28 mouse cellular contexts compared by ENCODE assay signal in genomic region chr9:35482014-35482898, GRCm38 (mm10). TPM values are rescaled to one million over a fixed set of nuclear protein-coding genes. Genes with fewer than 3 reads are reported as not detected.
DNase-seq lines count a peak whose midpoint lies in the region; ATAC-seq and TF ChIP-seq lines count a peak whose summit lies in the region.
"Had no signal": no experiment of that assay in that cellular context is flagged by ENCODE, and none has a peak within 500 bp of the region (broad histone marks: within the 10 kb centered on the region; RNA-seq: fewer than 3 reads in every experiment).

No protein-coding gene starts in this region.

- H3K27ac ChIP-seq in embryonic facial prominence, embryonic 14.5 days (replicated peaks; ENCODE audit: low read depth, low read length) = peak overlapping the region; percentile 48; the same call in 1 of the 2 replicates
- H3K27ac ChIP-seq in embryonic facial prominence, embryonic 10.5 days (replicated peaks) = no peak overlapping the region
- no peak overlapping the region for H3K27ac ChIP-seq in heart, embryonic 14.5 days (replicated peaks in 1 of 2; ENCODE audit: control insufficient read depth in 1 of 2, insufficient read depth in 1 of 2, low read depth in 2 of 2, low read length in 2 of 2)
- H3K27ac ChIP-seq in heart, adult 2 months = no peak overlapping the region
- peak overlapping the region; percentile 75 for H3K27ac ChIP-seq in forebrain, embryonic 16.5 days (ENCODE audit: low read length)
- H3K27ac ChIP-seq: intestine, embryonic 15.5 days; stomach, postnatal 0 days had no signal

- ATAC-seq in embryonic facial prominence, embryonic 14.5 days (ENCODE audit: low read depth) = no peak
- no peak for ATAC-seq in heart, embryonic 14.5 days (ENCODE audit: insufficient number of reproducible peaks, insufficient read depth, low FRiP score, low read depth)
- ATAC-seq in forebrain, embryonic 16.5 days = peak; percentile 68
- ATAC-seq: activated CD4-positive, CD25-positive, alpha-beta regulatory T cell, adult 4 months; intestine, embryonic 15.5 days had no signal

- 58% methylated on average over 13 of the region's 13 CpGs for WGBS in embryonic facial prominence, embryonic 14.5 days
- WGBS in embryonic facial prominence, embryonic 10.5 days = 87% methylated on average over 13 of the region's 13 CpGs
- whole genome bisulfite sequencing in heart, embryonic 14.5 days = 51% methylated on average over 13 of the region's 13 CpGs
- 63% methylated on average over 13 of the region's 13 CpGs for WGBS in heart, adult 2 months
- WGBS in forebrain, embryonic 16.5 days = 22% methylated on average over 13 of the region's 13 CpGs

- TF ChIP-seq EP300 in heart, adult 2 months (IDR thresholded peaks at IDR 0.05; ENCODE audit: insufficient read depth, low read depth, low read length) = no peak

- H3K27me3 ChIP-seq in embryonic facial prominence, embryonic 14.5 days (replicated peaks; ENCODE audit: control insufficient read depth, insufficient read depth, low read length) = no peaks in the 10 kb centered on the region
- no peaks in the 10 kb centered on the region for H3K27me3 ChIP-seq in embryonic facial prominence, embryonic 10.5 days (replicated peaks; ENCODE audit: low read depth, poor library complexity, severe bottlenecking)
- H3K27me3 ChIP-seq in heart, embryonic 14.5 days (ENCODE audit: control insufficient read depth, insufficient read depth, low read length) = no peaks in the 10 kb centered on the region
- no peaks in the 10 kb centered on the region for H3K27me3 ChIP-seq in heart, adult 2 months (ENCODE audit: control insufficient read depth, insufficient read depth, low read length)
- no peaks in the 10 kb centered on the region for H3K27me3 ChIP-seq in forebrain, embryonic 16.5 days (replicated peaks; ENCODE audit: control insufficient read depth, insufficient read depth, low read length)
- H3K27me3 ChIP-seq: intestine, embryonic 15.5 days had no signal

- no peaks in the 10 kb centered on the region for H3K9me3 ChIP-seq in embryonic facial prominence, embryonic 14.5 days (ENCODE audit: control insufficient read depth, low read length)
- no peaks in the 10 kb centered on the region for H3K9me3 ChIP-seq in embryonic facial prominence, embryonic 10.5 days
- H3K9me3 ChIP-seq in heart, embryonic 14.5 days (ENCODE audit: control insufficient read depth, low read length) = no peaks in the 10 kb centered on the region
- H3K9me3 ChIP-seq in forebrain, embryonic 16.5 days (ENCODE audit: control insufficient read depth, low read length) = no peaks in the 10 kb centered on the region
- H3K9me3 ChIP-seq: intestine, embryonic 15.5 days had no signal

- H3K4me2 ChIP-seq in embryonic facial prominence, embryonic 14.5 days (ENCODE audit: low read depth, low read length) = no peak overlapping the region
- H3K4me2 ChIP-seq in heart, embryonic 14.5 days (ENCODE audit: low read length) = 0 out of 2 replicates have a peak overlapping the region, but pooled peaks have one; percentile 4
- peak overlapping the region; percentile 25 for H3K4me2 ChIP-seq in forebrain, embryonic 16.5 days (ENCODE audit: low read length)
- H3K4me2 ChIP-seq: intestine, embryonic 15.5 days; liver, embryonic 11.5 days had no signal

- H3K9ac ChIP-seq in embryonic facial prominence, embryonic 14.5 days (ENCODE audit: low read depth, low read length) = no peak overlapping the region
- H3K9ac ChIP-seq in heart, embryonic 14.5 days (ENCODE audit: low read length) = peak overlapping the region; percentile 21; the same call in 1 of the 2 replicates
- H3K9ac ChIP-seq in heart, adult 2 months (ENCODE audit: low read depth, low read length) = no peak overlapping the region
- H3K9ac ChIP-seq in forebrain, embryonic 16.5 days (replicated peaks; ENCODE audit: low read depth, low read length) = 0 out of 2 replicates have a peak overlapping the region, but pooled peaks have one; percentile 17
- H3K9ac ChIP-seq: intestine, embryonic 15.5 days had no signal

- intact Hi-C loops in heart, adult 2 months (cut with DNase I) = no loop called here
- intact Hi-C loops in left cerebral cortex, postnatal 4 days (cut with DNase I) = no loop called here
- intact Hi-C loops in left cerebral cortex, postnatal 25 days (cut with DNase I) = loop anchor here (5.0 kb wide), 1 partner anchor 40 kb away; no protein-coding TSS in a partner anchor

- peak; percentile 66 for DNase-seq in embryonic facial prominence, embryonic 14.5 days (ENCODE audit: low spot score)
- no peak for DNase-seq in embryonic facial prominence, embryonic 10.5 days (ENCODE audit: low spot score)
- DNase-seq in heart, adult 2 months = no peak
- DNase-seq in left cerebral cortex, postnatal 4 days = peak; percentile 1
- no peak for DNase-seq in left cerebral cortex, postnatal 25 days (ENCODE audit: low spot score in 2 of 2)
- no peak for DNase-seq in spleen, postnatal 4 days (ENCODE audit: low spot score in 2 of 2)
- DNase-seq: adrenal gland, postnatal 36 days; cerebellum, adult 2 months; cerebellum, postnatal 36 days; gastrocnemius, postnatal 10 days; lung, adult 18-20 months; lung, postnatal 36 days; retina, postnatal 1 day; right cerebral cortex, postnatal 4 days had no signal

- H3K4me3 ChIP-seq in embryonic facial prominence, embryonic 14.5 days (ENCODE audit: low read depth, low read length) = no peak overlapping the region
- H3K4me3 ChIP-seq in embryonic facial prominence, embryonic 10.5 days = no peak overlapping the region
- no peak overlapping the region for H3K4me3 ChIP-seq in heart, embryonic 14.5 days (ENCODE audit: control insufficient read depth in 1 of 2, insufficient read depth in 1 of 2, low read depth in 1 of 2, low read length in 2 of 2)
- H3K4me3 ChIP-seq in heart, adult 2 months = no peak overlapping the region
- no peak overlapping the region for H3K4me3 ChIP-seq in forebrain, embryonic 16.5 days (replicated peaks; ENCODE audit: low read length)
- H3K4me3 ChIP-seq: erythroblast, embryonic 14.5 days; intestine, embryonic 15.5 days had no signal

- H3K79me2 ChIP-seq in heart, adult 2 months (replicated peaks; ENCODE audit: control insufficient read depth, insufficient read depth, low read length) = no peaks in the 10 kb centered on the region

- no peak for TF ChIP-seq CTCF in heart, adult 2 months (IDR thresholded peaks at IDR 0.05)

- TF ChIP-seq POLR2A in heart, adult 2 months (IDR thresholded peaks at IDR 0.05; ENCODE audit: insufficient read depth, low read depth, low read length) = no peak

- H3K36me3 ChIP-seq in embryonic facial prominence, embryonic 14.5 days (ENCODE audit: control insufficient read depth, insufficient read depth, low read length) = peaks cover 90% of the 10 kb centered on the region
- peaks cover 93% of the 10 kb centered on the region for H3K36me3 ChIP-seq in embryonic facial prominence, embryonic 10.5 days (replicated peaks)
- peaks cover 69% of the 10 kb centered on the region for H3K36me3 ChIP-seq in heart, embryonic 14.5 days (ENCODE audit: control insufficient read depth, insufficient read depth, low read length)
- no peaks in the 10 kb centered on the region for H3K36me3 ChIP-seq in heart, adult 2 months (ENCODE audit: control insufficient read depth, insufficient read depth, low read length)
- peaks cover 20% of the 10 kb centered on the region for H3K36me3 ChIP-seq in forebrain, embryonic 16.5 days (ENCODE audit: control insufficient read depth, insufficient read depth)

- H3K4me1 ChIP-seq in embryonic facial prominence, embryonic 14.5 days (ENCODE audit: control insufficient read depth, insufficient read depth, low read length) = no peaks in the 10 kb centered on the region
- H3K4me1 ChIP-seq in embryonic facial prominence, embryonic 10.5 days = no peaks in the 10 kb centered on the region
- H3K4me1 ChIP-seq in heart, embryonic 14.5 days (ENCODE audit: control insufficient read depth in 2 of 2, insufficient read depth in 2 of 2, low read length in 2 of 2) = peaks cover 3 to 12% of the 10 kb centered on the region in 2 experiments
- no peaks in the 10 kb centered on the region for H3K4me1 ChIP-seq in heart, adult 2 months (ENCODE audit: control insufficient read depth, insufficient read depth, low read length)
- peaks cover 16% of the 10 kb centered on the region for H3K4me1 ChIP-seq in forebrain, embryonic 16.5 days (replicated peaks; ENCODE audit: control insufficient read depth, insufficient read depth, low read length)
- H3K4me1 ChIP-seq: intestine, embryonic 15.5 days had no signal

RNA-seq across cellular contexts. Expression of gene Gm1113, which starts 35.8 kb away (rescaled TPM):
- polyA plus RNA-seq in embryonic facial prominence, embryonic 14.5 days (2014; fragmentation: Nextera tagmentation; extraction: Ambion mirVana) = not detected in 2 replicates
- polyA plus RNA-seq in embryonic facial prominence, embryonic 10.5 days (2016; fragmentation: Nextera tagmentation; extraction: Ambion mirVana) = not detected in 2 replicates
- not detected in 2 replicates for polyA plus RNA-seq in heart, embryonic 14.5 days (2014; fragmentation: Nextera tagmentation; extraction: Ambion mirVana)
- total RNA-seq in heart, adult 2 months (2021) = not detected
- not detected in 2 replicates for polyA plus RNA-seq in heart, adult 2 months (2012; rRNA removed)
- not detected for total RNA-seq in left cerebral cortex, postnatal 4 days (2021)
- total RNA-seq in left cerebral cortex, postnatal 25 days (2021) = not detected
- polyA plus RNA-seq in forebrain, embryonic 16.5 days (2015; fragmentation: Nextera tagmentation; extraction: Ambion mirVana) = not detected in 2 replicates
- total RNA-seq: adrenal gland, postnatal 36 days; gastrocnemius, postnatal 10 days; heart, adult 8-10 months; layer of hippocampus, postnatal 14 days; megakaryocyte-erythroid progenitor cell, adult 5-6 weeks; monocyte, adult 5-6 weeks had no signal
- polyA plus RNA-seq: activated CD4-positive, CD25-positive, alpha-beta regulatory T cell, adult 4 months; cerebellum, adult 2 months; erythroblast, embryonic 14.5 days; hindbrain, embryonic 11.5 days; intestine, embryonic 15.5 days; kidney, embryonic 14.5 days; liver, embryonic 11.5 days; neural tube, embryonic 11.5 days; stomach, postnatal 0 days had no signal

Comparison
In these comparisons a context has a peak if more than half of its experiments do, and no peak if none do; other contexts are left out.
1. DNase-seq: peak in embryonic facial prominence, embryonic 14.5 days (single experiment) and left cerebral cortex, postnatal 4 days (single experiment); none in embryonic facial prominence, embryonic 10.5 days (single experiment), heart, adult 2 months (0 of 2), left cerebral cortex, postnatal 25 days (0 of 2) and spleen, postnatal 4 days (0 of 2).
2. H3K27ac ChIP-seq: peak in embryonic facial prominence, embryonic 14.5 days (single experiment) and forebrain, embryonic 16.5 days (single experiment); none in embryonic facial prominence, embryonic 10.5 days (single experiment), heart, embryonic 14.5 days (0 of 2) and heart, adult 2 months (single experiment).
3. H3K9ac ChIP-seq: peak in heart, embryonic 14.5 days (single experiment) and forebrain, embryonic 16.5 days (single experiment); none in embryonic facial prominence, embryonic 14.5 days (single experiment) and heart, adult 2 months (single experiment).